Mouse (Mus musculus) heart, adult 2 months (tissue): ENCODE measurements around the gene Tmed2.

Experiments used
- CTCF ChIP-seq: fragments of 200-600 bp; IDR thresholded peaks from 2 replicates; pipeline ENCODE4 v1.8.1; 2022; ENCODE audit warnings: antibody characterized with exemption, mild to moderate bottlenecking, moderate library complexity
- EP300 ChIP-seq: fragments of 200-500 bp; IDR thresholded peaks from 2 replicates; pipeline ENCODE4 v1.6.1; 2011; ENCODE audit warnings: low read depth, low read length, control low read depth; ENCODE audit not compliant: insufficient read depth
- POLR2A ChIP-seq: fragments of 200-500 bp; IDR thresholded peaks from 2 replicates; pipeline ENCODE4 v1.6.1; 2011; ENCODE audit warnings: mild to moderate bottlenecking, low read depth, low read length, control low read depth; ENCODE audit not compliant: insufficient read depth

GRCm38 (mm10) chr5:124539905-124540304 lies 590 bp upstream of the Tmed2 start:
- TF ChIP-seq CTCF (no peak), POLR2A (no peak), EP300 (no peak)
